Mouse (Mus musculus) testis, postnatal 14 days (tissue): ENCODE data around the gene Snx29.

ENCODE experiments used
- DNase-seq: peaks from one replicate; pipeline ENCODE4 v3.0.0; 2021; ENCODE audit warnings: low spot score

Gene Snx29

DNA sequence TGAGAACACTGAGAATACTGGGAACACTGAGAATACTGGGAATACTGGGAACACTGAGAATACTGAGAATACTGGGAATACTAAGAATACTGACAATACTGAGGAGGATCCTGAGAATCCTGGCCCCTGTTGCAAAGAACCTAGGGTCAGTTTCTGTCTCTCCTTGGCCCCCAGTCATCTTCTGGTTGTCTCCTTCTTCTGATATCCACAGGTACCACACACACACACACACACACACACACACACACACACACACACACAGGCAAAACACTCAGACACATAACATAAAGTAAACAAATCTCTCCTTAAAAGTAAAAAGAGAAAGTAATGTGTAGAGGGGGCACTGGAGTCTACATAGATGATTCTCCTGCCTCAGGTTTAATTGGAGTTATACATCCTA, 365.1 kb downstream of the Snx29 start:
- DNase-seq, result no peak

DNA sequence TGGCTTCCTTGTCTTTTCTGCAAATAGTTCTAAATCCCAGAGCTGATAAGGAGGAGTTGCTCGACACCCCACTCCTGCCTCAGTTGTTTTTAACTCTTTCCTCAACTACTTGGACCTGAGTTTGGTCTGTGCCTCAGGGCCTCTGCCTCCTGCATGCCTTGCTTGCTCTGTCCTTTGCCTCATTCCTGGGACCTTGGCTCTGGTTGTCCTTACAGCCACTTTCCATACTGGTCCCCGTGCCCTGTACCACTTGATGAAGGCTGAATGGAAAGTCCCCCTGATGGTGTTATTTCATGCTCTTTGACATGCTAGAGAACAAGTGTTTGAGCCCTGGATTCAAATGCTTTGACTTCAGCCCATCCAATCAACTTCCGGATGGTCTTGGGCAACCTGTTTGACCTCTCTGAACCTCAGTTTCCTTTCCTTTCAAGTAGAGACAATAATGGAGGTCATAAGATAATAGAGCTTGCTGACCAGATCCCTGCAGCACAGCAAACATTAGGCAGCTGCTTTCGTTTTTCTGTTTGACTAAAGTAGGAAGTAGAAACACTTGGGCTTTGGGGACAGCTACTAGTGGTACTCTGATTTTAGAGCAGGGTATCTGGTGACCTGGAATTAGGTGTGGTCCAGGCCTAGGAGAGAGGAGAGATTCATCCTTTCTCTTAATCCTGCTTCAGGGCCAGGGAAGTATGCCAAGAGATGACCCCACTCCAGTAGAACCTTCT, 365.7 kb downstream of the Snx29 start:
- DNase-seq, result no peak

DNA sequence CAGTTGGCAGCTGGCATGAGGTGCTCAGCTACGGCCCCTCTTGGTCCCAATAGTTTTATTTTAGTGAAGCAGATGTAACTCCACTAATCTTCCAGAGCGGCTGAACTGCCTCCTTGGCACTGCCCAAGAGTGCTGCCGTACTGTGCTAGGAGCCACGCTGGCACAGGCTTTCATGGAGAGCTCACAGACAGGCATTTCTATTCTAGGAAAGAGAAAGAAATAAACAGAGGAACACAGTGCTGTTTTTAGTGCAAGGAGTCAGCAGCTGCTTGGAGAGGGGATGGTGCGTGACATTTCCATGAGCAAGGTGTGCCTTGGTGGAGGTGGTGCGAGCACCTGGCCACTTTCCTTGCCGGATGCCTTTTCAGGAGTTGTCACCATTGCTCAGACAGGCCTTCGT, 367.4 kb downstream of the Snx29 start:
- DNase-seq, result no peak

DNA sequence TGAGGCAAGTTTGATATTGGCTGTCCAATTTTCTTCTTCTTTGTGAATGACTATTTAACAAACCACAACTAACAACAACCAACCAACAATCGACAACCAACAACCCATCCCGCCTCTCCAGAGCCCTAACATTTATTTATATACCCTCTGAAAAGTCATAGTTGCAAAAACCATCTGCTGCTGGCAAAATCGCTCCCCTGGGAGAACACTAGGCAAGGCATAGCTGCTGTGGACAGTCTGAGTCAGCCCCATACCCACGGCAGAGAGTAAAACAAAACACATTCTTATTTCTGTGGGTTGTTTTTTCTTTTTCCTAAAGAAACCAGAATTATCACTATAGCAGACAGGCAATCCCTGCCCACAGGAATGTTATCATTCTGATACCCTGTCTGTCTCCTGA, 368.0 kb downstream of the Snx29 start:
- DNase-seq, result no peak

DNA sequence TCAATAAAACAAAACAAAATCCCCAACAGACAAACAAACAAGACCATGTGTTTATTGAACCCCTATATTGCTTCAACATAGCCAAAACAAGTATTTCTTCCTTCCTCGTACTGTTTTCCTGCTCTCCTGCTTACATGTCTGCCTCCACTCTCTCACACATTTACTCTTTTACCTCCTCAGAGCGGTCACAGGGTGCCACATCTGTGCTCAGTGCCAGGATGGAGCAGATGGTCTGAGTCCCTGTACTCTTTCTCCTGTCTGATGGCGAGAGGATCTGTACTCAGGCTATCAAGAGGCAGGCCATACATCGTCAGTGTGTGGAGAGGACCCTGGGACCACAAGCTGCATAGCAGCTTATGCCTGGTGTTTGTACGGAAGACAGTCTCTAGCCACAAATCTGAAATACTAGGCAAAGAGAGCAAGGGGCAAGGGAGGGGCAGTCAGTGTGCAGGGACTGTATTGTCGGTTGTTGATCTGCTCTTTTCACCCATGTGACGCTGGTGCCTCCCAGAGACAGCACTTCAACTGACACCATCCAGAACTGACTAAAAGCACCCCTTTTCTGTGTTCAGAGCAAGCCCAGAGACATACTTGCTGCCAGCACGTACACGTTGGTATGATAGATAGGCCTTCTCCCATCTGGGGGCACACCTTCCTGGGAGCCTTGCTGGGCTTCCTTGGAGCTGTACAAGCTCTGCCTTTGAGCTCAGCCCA, 368.9 kb downstream of the Snx29 start:
- no peak for DNase-seq

DNA sequence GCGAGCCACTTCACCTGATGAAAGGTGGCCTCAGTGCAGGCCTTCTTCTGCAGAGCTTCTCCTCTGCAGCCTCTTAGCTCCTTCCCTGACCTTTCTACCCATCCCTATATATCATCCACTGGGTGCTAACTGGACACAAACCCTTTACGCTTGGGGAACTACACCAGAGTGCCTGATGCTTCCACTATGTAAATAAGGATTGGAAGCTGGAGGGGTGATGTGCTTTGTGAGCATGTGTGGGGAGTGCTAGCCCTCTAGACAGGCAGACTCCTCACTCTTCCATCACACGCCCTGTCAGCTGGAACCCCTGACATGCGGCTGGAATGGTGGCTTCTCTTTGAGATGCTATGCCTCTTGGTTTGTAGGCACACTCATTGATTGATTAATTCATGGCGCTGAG, 370.0 kb downstream of the Snx29 start:
- no peak for DNase-seq

DNA sequence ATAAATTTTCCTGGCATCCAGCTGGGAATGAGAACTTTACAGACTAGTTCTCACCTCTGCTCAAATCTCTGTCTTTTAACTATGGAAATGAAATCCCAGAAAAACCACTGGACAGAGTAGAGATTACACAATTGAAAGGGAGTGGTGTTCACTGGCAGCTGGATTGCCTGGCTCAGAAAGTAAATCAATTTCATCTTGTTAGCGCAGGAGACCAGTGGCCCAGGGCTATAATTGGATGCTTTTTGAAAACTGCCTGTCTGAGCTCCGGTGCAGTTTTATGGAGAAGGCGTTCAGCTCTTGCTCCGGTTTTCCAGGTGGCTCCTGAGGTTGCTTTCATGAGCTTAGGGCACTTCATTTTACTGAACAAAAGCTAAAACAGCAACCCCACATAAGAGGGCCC, 371.7 kb downstream of the Snx29 start:
- DNase-seq, result no peak

DNA sequence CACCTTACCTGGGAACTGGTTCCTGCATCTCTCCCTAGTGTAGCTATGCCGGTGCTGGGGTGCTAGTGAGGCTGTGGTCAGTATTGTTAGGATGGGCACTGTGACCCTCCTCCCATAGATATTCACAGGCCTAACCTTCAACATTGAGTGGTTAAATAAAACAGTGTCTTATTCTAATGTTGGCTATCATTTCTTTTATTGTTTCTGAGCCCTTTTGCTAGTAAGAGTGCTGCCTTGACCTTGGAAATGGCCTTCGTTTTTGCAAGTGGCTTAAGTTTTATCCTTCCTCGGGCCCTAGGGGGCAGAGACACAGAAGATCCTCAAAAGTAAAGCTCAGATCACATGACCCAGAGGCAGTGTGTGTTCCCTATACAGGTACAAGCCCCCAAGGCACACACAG, 374.1 kb downstream of the Snx29 start:
- no peak for DNase-seq

DNA sequence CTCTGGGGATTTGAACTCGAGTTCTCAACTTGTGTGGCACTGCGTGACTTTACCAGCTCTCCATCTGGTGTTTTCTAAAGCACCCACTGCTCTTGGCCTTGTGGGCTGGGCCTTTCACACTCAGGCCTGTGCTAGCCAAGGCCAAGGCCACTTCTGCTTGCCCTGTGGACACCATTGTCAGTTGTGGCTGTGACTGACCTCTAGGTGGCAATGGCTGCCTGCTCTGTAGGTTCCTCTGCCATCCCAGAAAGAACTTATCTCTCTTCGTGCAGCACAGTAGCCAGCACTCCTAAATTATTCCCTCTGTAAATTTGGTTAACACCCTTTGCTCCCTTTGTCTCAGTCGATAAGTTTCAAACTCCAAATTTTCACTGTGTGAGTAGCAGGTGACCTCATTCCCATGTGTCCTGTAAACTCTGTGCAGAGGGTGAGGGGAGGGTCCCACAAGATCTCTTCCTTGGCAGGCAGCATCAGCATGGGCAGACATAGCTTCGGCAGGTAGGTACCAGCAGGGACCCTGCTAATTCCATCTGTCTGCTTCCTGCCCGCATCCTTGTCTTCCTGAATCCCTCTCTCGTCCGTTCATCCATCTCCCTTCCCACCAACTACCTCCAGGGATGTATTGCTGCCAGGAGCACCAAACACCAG, 375.1 kb downstream of the Snx29 start:
- peak; percentile 24 for DNase-seq

DNA sequence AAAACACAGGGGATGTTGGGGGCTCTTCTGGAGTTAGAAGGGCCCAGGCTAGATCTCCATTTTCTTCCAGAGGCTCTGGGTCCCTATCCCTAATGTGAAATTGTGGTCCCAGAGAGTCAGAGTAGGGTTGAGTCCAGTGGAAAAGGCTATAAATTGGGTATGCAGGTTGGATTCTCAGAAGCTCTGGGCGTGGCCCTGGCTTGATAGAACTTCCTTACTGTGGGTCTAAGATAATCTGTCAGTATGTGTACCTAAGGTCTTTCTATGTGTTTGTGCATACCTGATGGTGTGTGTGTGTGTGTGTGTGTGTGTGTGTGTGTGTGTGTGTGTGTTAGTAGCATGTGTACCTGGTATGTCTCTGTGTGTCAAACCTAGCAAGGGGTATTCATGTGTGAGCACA, 378.9 kb downstream of the Snx29 start:
- no peak for DNase-seq

DNA sequence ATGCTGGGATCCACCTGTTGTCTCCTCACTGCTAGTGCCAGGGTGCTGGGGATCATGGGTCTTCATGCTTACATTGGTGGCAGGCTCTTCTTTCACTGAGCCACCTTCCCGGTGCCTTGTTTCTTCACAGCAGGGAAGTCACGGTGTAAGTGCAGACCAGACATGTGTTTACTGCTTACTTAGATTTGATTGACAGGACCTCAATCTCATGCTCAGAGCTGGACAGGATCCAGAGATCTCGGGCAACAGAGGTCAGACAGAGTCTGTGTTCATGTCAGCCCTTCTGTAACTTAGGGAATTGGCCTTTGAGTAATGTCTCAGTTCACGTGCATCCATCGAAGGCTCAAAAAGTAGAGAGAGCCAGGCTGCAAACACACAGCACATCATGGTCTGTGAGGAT, 381.4 kb downstream of the Snx29 start:
- no peak for DNase-seq

DNA sequence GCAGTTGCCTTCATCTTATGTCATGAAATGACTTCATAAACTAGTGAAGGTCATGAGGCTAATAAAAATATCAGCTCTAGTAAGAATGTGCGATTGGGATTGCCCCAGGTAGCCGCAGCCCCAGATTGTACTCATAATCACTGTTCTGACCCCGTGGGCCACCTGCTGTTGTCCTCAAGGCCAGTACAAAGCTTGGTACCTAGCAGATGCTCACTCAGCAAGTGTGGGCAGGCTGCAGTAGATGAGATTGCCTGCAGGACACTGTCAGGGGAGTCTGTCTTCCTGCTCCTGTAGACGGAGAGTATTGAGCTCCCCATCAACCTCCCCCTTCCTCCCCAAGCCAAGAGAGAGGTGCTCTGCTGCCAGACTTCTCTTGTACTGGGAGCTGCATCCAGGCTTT, 382.7 kb downstream of the Snx29 start:
- DNase-seq, result no peak

DNA sequence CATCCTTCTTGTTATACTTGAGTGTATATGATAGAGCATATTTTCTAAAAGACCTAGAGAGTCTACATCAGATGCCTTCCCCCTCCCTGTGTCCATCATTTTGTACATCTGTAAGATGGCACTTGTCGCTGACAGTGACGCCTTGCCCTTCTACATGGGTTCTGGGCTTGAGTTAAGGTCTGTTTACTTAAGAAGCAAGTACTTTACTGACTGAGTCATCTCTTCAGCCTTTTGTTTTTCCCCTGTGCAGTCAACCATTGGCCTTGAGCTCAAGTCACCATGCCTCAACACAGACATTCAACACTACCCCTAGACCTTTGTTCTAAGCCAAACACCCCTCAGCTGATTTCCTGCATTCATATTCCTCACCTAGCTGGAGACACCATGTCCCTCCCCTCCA, 385.4 kb downstream of the Snx29 start:
- DNase-seq, result no peak

DNA sequence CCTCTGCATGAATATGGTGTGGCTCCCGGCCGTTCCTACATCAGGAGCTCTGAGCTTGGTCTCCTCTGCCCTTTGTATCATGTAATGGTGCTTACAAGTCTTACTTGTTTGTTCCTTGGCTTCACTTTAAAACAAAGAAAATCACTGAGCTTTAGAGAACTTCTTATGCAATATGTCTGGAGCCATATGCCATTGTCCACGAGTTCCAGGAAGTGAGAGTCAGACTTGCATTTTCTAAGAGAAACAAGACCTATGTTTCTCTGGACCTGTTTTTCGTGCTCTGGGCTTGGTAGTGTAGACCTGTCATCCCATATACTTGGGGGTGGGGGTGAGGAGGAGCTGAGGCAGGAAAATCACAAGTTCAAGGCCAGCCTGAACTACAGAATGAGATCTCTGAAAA, 386.7 kb downstream of the Snx29 start:
- DNase-seq, result no peak

DNA sequence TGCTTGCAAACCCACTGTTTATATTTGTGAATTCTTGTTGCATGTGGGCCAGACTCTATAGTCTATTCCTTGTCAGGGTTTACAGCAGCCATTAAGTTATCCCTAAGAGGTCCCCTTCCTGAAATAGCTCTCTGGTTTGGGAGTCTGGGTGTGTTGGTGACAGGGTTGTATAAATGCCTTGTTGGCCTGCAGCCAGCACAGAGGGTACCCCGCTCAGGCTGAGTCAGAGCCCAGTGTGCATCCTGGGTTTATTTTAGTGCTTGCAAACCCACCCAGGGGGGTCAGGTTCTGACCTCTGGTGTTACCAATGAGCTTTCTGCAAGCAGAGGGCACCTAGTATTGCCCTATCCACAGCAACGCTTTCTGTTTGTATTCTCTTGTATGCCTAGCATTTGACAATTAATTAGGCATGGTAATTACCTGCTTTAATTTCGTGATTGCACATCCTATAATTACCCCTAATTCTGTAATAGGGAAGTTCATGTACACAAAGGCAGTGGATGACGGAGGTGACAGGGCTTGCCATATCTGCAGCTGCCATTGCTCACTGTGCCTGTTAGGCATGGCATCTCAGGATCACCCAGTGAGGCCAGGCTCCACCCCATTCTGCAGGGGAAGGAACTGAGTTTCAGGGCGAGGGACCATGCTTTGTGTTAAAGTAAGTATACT, 387.4 kb downstream of the Snx29 start:
- no peak for DNase-seq

DNA sequence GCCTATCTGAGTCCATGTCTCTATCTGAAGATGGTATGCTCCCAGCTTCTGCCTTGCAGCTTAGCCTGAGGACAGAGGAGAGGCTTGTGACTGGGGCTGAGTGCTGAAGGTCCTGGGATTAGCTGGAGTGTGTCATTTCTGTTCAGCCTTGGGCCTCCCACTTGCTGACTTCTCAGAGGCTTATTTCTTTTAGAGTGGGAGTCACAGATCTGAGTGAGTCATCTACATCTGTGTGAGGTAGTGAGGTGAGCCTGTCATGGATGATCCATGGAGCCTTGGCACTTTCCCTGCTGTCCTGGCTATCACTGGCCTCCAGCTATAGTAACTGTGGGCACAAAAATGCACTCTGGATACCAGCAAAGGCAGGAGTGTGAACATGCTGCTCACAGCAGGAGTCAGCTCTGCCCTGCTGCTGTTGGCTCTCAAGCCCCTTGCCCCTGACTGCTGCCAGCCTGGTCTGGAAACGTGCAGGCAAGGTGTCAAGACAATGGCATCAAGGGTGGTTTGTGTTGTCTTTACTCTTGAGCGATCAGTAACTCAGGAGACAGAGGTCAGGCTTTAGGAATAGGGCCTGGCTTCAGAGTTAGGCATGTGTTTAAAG, 390.7 kb downstream of the Snx29 start:
- DNase-seq, result no peak

DNA sequence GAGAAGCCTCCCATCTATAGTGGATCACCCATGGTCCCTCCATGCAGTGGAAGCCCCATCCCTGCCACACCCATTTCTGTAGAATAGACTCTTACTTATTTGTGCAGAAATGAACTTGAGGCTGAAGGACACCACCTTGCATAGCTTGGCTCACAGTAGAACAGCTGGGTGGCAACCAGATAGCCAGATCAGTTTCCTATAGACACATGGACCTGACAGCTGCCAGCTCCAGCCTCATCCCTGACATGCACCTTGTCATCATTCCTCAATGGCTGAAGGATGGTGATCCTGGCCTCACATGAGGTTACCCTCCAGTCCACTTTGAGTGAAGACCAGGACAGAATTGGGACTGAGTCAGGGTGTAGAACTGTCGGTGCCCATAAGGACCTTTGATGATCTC, 394.2 kb downstream of the Snx29 start:
- DNase-seq, result no peak

DNA sequence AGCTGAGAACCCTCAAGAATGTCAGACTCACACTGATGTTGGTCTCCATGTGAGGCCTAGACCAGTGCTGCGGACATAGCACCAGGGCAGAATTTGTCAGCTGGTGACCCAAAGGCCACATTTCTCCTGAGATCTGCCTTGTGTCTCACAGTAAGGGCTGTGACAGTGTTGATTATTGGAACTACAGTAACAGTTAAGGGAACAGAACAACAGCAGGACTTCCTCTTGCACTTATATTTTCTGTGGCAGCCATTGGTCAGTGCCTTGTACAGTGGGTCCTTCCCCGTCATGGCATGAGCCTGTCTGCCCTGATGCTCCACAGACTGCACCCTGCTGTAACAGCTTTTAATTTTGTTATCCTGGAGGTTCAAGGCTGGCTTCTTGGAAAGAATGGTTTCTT, 403.2 kb downstream of the Snx29 start:
- DNase-seq, result no peak

DNA sequence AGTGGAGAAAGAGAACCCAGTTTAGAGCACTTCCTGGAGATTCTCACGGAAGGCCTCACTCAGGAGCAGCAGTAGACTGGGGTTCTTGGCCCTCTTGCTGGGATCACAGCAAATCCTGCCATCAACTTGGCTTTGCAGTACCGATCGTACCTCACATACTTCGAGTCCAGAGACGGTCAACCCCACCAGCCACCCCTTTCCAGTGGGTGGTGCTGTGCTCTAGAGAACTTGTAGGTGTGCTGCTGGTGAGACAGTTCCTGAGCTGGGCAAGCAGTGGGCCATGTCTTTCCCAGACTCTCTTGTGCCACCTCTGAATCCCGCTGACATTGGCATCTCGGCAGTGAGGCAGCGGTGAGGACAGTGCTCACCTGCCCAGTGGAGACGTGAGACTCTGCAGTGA, 404.6 kb downstream of the Snx29 start:
- no peak for DNase-seq

DNA sequence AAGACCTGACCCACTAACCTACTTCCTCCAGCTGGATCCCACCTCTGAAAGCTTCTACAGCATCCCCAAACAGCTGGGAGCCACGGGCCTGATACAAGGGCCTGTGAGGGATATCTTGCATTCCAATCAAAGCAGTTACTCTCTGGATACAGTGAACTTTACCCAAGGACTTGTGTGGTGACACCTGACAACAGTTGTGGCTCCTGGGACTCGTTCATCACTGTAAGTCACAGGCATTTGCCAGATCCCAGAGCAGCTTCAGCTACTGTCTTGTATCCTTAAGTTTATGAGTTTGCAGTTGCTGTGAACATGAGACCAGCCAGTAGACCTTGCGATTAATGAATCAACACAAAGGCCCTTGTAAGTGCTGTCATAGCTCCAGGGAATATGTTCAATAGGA, 405.4 kb downstream of the Snx29 start:
- DNase-seq, result no peak

DNA sequence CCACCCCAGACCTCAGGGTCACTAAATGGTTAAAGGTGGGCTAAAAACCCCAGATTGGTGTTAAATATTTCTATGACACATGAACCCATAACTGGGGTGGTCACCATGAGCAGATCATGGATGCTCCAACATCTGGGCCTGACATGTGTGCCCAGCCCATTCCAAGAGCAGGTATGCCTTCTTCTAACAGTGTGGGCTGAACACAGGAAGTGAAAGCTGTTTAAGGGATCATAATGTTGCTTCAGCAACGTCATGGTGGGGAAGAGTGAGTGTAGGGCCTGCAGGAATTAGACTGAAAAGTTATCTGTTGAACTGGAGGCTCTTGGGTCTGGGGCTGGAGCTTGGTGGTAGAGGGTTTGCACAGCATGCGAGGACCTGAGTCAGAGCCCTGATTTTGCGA, 405.9 kb downstream of the Snx29 start:
- no peak for DNase-seq

DNA sequence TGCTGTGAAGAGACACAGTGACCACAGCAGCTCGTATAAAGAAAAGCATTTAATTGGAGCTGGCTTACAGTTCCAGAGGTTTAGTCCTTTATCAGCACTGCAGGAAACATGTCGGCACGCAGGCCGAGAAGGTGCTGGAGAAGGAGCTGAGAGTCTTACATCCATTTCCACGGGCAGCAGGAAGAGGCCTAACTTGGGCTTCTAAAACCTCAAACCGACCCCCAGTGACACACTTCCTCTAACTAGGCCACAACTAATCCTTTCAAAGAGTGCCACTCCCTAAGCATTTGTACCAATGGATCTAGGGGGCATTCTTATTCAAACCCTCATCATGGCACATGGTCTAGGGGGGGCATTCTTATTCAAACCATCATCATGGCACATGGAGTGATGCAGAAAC, 406.4 kb downstream of the Snx29 start:
- no peak for DNase-seq

DNA sequence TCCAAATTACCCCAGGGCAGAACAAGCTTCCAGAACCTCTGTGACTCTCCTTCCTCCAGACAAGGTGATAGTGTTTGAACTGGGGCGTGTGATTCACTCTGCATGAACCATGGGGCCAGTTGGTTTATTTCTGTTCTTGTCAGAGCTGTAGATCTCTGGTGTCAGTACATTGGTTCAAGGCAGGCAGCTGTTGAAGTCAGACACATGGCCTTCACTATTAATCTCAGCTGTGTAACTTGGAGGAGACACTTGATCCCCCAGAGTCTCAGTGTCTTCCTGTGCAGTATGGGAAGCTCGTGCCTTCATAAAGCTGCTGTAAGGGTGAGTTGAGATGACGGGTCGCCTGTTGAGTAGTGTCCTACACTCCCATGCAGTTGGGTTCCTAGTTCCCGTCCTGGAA, 407.1 kb downstream of the Snx29 start:
- no peak for DNase-seq
